ENCODE assay signal across 12 mouse cellular contexts in the genomic region with DNA sequence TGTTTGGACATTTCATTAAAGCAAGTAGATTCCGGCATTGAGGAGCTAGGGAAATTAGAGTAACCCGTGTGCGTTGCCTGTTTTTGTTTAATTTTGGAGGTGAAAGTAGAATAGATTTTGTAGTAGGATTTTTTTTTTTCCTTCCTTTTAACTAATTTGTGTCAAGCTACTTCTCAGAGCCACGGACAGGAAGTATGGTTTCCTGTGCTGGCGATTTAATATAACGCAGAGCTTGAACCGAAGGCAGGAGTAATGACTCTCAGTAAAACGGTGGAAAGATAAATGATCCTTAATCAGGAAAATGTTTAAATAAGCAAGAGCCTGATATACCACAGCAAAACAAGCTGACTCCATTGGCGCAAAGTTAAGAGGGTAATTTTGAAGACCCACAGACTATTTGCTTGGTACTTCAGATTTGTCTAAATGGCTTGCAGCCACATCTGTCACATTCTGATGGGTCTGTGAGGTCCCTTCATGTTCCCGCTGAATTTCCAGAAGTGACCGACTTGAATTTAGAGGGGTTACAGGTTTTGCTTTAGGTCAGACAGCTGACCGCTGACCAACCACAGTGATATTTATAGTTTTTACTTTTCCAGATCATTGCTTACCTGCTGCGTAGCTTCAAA. TPM values are rescaled to one million over a fixed set of nuclear protein-coding genes. Genes with fewer than 3 reads are reported as not detected.
DNase-seq lines count a peak whose midpoint lies in the region; ATAC-seq and TF ChIP-seq lines count a peak whose summit lies in the region.
"Had no signal": no experiment of that assay in that cellular context is flagged by ENCODE, and none has a peak within 500 bp of the region (broad histone marks: within the 10 kb centered on the region; RNA-seq: fewer than 3 reads in every experiment).

No protein-coding gene starts in this region.

- peak overlapping the region; percentile 65 for H3K27ac ChIP-seq in kidney, postnatal 0 days
- H3K27ac ChIP-seq in embryonic facial prominence, embryonic 12.5 days: peak overlapping the region; percentile 98
- peak overlapping the region; percentile 100 for H3K27ac ChIP-seq in limb, embryonic 11.5 days (replicated peaks; ENCODE audit: low read depth, low read length)

- peaks cover 15% of the 10 kb centered on the region for H3K4me1 ChIP-seq in kidney, postnatal 0 days (replicated peaks; ENCODE audit: insufficient read depth, low read length)
- peaks cover 80% of the 10 kb centered on the region for H3K4me1 ChIP-seq in embryonic facial prominence, embryonic 12.5 days
- peaks cover 69% of the 10 kb centered on the region for H3K4me1 ChIP-seq in limb, embryonic 11.5 days (ENCODE audit: control insufficient read depth, insufficient read depth, low read length)

- no peak for TF ChIP-seq CTCF in kidney, postnatal 0 days (IDR thresholded peaks at IDR 0.05; ENCODE audit: low read depth)

- peak overlapping the region; percentile 0; the same call in 1 of the 2 replicates for H3K4me2 ChIP-seq in kidney, postnatal 0 days (ENCODE audit: low read length)
- H3K4me2 ChIP-seq in embryonic facial prominence, embryonic 12.5 days (replicated peaks): peak overlapping the region; percentile 13; the same call in 1 of the 2 replicates
- peak overlapping the region; percentile 20 for H3K4me2 ChIP-seq in limb, embryonic 11.5 days (ENCODE audit: low read depth, severe bottlenecking)

- no peaks in the 10 kb centered on the region for H3K36me3 ChIP-seq in kidney, postnatal 0 days (ENCODE audit: insufficient read depth, low read length)
- no peaks in the 10 kb centered on the region for H3K36me3 ChIP-seq in embryonic facial prominence, embryonic 12.5 days
- H3K36me3 ChIP-seq in limb, embryonic 11.5 days (ENCODE audit: control insufficient read depth, insufficient read depth, low read length): no peaks in the 10 kb centered on the region

- DNase-seq in heart, adult 11 months: peak; percentile 68
- no peak for DNase-seq in heart, adult 18-20 months
- DNase-seq in kidney, postnatal 0 days (ENCODE audit: low spot score): no peak
- no peak for DNase-seq in kidney, adult 18-20 months
- DNase-seq in limb, embryonic 11.5 days (ENCODE audit: low spot score): no peak
- DNase-seq in adrenal gland, adult 8-10 months: no peak
- no peak for DNase-seq in spleen, postnatal 10 days (ENCODE audit: low spot score in 2 of 2)
- DNase-seq: B cell, adult 2 months; retina, postnatal 1 day had no signal

- WGBS in kidney, postnatal 0 days: 21% methylated on average over 13 of the region's 13 CpGs
- WGBS in embryonic facial prominence, embryonic 12.5 days: 20% methylated on average over 13 of the region's 13 CpGs
- WGBS in limb, embryonic 11.5 days: 10% methylated on average over 13 of the region's 13 CpGs

- no peak overlapping the region for H3K9ac ChIP-seq in kidney, postnatal 0 days (ENCODE audit: low read depth, low read length)
- H3K9ac ChIP-seq in embryonic facial prominence, embryonic 12.5 days: no peak overlapping the region
- peak overlapping the region; percentile 53 for H3K9ac ChIP-seq in limb, embryonic 11.5 days (ENCODE audit: low read length)

- no peak for ATAC-seq in kidney, postnatal 0 days (replicated peaks; ENCODE audit: low FRiP score, low read depth)
- no peak for ATAC-seq in embryonic facial prominence, embryonic 12.5 days (ENCODE audit: insufficient number of reproducible peaks, insufficient read depth, low FRiP score, low TSS enrichment)
- no peak for ATAC-seq in limb, embryonic 11.5 days (ENCODE audit: insufficient number of reproducible peaks, low FRiP score, low TSS enrichment, low read depth)
- ATAC-seq: inflammation-experienced regulatory T-cells, adult 6 months had no signal

- H3K27me3 ChIP-seq in kidney, postnatal 0 days (ENCODE audit: insufficient read depth, low read length): no peaks in the 10 kb centered on the region
- H3K27me3 ChIP-seq in embryonic facial prominence, embryonic 12.5 days: no peaks in the 10 kb centered on the region
- no peaks in the 10 kb centered on the region for H3K27me3 ChIP-seq in limb, embryonic 11.5 days (ENCODE audit: control insufficient read depth, insufficient read depth, low read length)

- H3K4me3 ChIP-seq in kidney, postnatal 0 days (replicated peaks; ENCODE audit: low read depth, low read length): no peak overlapping the region
- no peak overlapping the region for H3K4me3 ChIP-seq in embryonic facial prominence, embryonic 12.5 days
- no peak overlapping the region for H3K4me3 ChIP-seq in limb, embryonic 11.5 days (ENCODE audit: low read depth, low read length)

- H3K9me3 ChIP-seq in kidney, postnatal 0 days (replicated peaks; ENCODE audit: low read length): no peaks in the 10 kb centered on the region
- H3K9me3 ChIP-seq in embryonic facial prominence, embryonic 12.5 days: no peaks in the 10 kb centered on the region
- H3K9me3 ChIP-seq in limb, embryonic 11.5 days (ENCODE audit: control insufficient read depth, low read length): no peaks in the 10 kb centered on the region

RNA-seq across cellular contexts. Expression of a gene that starts 38.7 kb away (rescaled TPM):
- total RNA-seq in heart, adult 18-20 months (2021): not detected
- not detected in 2 replicates for polyA plus RNA-seq in kidney, postnatal 0 days (2015; fragmentation: Nextera tagmentation; extraction: Ambion mirVana)
- not detected in 2 replicates for polyA plus RNA-seq in embryonic facial prominence, embryonic 12.5 days (2016; fragmentation: Nextera tagmentation; extraction: Ambion mirVana)
- polyA plus RNA-seq in limb, embryonic 11.5 days (2014; fragmentation: Nextera tagmentation; extraction: Ambion mirVana): not detected in 2 replicates
- not detected for total RNA-seq in adrenal gland, adult 8-10 months (2022)
- total RNA-seq: left cerebral cortex, adult 18-20 months had no signal
- polyA plus RNA-seq: inflammation-experienced regulatory T-cells, adult 6 months had no signal

RNA-seq across cellular contexts. Expression of a gene that starts 49.1 kb away (rescaled TPM):
- 10 to 100 TPM in 1 of 2 experiments, 1 to 10 TPM in 1; 8.9 to 11.6 TPM for total RNA-seq in heart, adult 18-20 months (2021)
- 41.4 and 43.7 TPM in 2 replicates for polyA plus RNA-seq in kidney, postnatal 0 days (2015; fragmentation: Nextera tagmentation; extraction: Ambion mirVana)
- 44.1 and 48.3 TPM in 2 replicates for polyA plus RNA-seq in embryonic facial prominence, embryonic 12.5 days (2016; fragmentation: Nextera tagmentation; extraction: Ambion mirVana)
- polyA plus RNA-seq in limb, embryonic 11.5 days (2014; fragmentation: Nextera tagmentation; extraction: Ambion mirVana): 46.6 and 49.8 TPM in 2 replicates
- 10 to 100 TPM; 15.1 to 24.7 (median 19.8) TPM for total RNA-seq in adrenal gland, adult 8-10 months (2022)
